Mouse (Mus musculus): ENCODE data around the gene Adck1. TPM values are rescaled to one million over a fixed set of nuclear protein-coding genes. Genes with fewer than 3 reads are reported as not detected.

Gene Adck1
- polyA plus RNA-seq, 1 experiment, result 33.2 TPM

GRCm38 (mm10) chr12:88398658-88399057 is 38.3 kb downstream of the Adck1 start:
- no peak for TF ChIP-seq CTCF (conservative IDR thresholded peaks at IDR 0.05; ENCODE audit: insufficient read depth, insufficient read length, low read depth, low read length)
- no peak for TF ChIP-seq POLR2A (IDR thresholded peaks at IDR 0.05; ENCODE audit: low read depth, low read length)
- no peaks in the 10 kb centered on the region for H3K27me3 ChIP-seq (replicated peaks; ENCODE audit: control insufficient read depth, insufficient read depth, low read length)
- no peaks in the 10 kb centered on the region for H3K36me3 ChIP-seq (ENCODE audit: control insufficient read depth, insufficient read depth, low read length)
- no peak overlapping the region for H3K4me3 ChIP-seq (ENCODE audit: insufficient read depth, low read depth, low read length)
- H3K4me1 ChIP-seq (ENCODE audit: control insufficient read depth, insufficient read depth, low read length), result no peaks in the 10 kb centered on the region
- 78% methylated on average over 1 of the region's 1 CpGs for WGBS
- no peak for DNase-seq
- H3K27ac ChIP-seq (ENCODE audit: insufficient read depth, low read depth, low read length), result no peak overlapping the region

- Histone ChIP-seq H3K27me3 (replicated peaks; ENCODE audit: control insufficient read depth, insufficient read depth, low read length) (no peaks in the 10 kb centered on the region), H3K4me1 (ENCODE audit: control insufficient read depth, insufficient read depth, low read length) (no peaks in the 10 kb centered on the region), H3K27ac (ENCODE audit: insufficient read depth, low read depth, low read length) (no peak overlapping the region), H3K36me3 (ENCODE audit: control insufficient read depth, insufficient read depth, low read length) (no peaks in the 10 kb centered on the region), H3K4me3 (ENCODE audit: insufficient read depth, low read depth, low read length) (no peak overlapping the region)
- TF ChIP-seq CTCF (conservative IDR thresholded peaks at IDR 0.05; ENCODE audit: insufficient read depth, insufficient read length, low read depth, low read length), result no peak
- TF ChIP-seq POLR2A (IDR thresholded peaks at IDR 0.05; ENCODE audit: low read depth, low read length), result no peak
- 60% methylated on average over 5 of the region's 5 CpGs for WGBS
- no peak for DNase-seq
These were observed 43.2 kb downstream of the Adck1 start for GRCm38 (mm10) chr12:88403541-88403940.

GRCm38 (mm10) chr12:88405113-88405512 is 44.8 kb downstream of the Adck1 start:
- no peaks in the 10 kb centered on the region for H3K27me3 ChIP-seq (replicated peaks; ENCODE audit: control insufficient read depth, insufficient read depth, low read length)
- WGBS, result 32% methylated on average over 2 of the region's 2 CpGs
- no peak overlapping the region for H3K4me3 ChIP-seq (ENCODE audit: insufficient read depth, low read depth, low read length)
- no peak overlapping the region for H3K27ac ChIP-seq (ENCODE audit: insufficient read depth, low read depth, low read length)
- no peaks in the 10 kb centered on the region for H3K36me3 ChIP-seq (ENCODE audit: control insufficient read depth, insufficient read depth, low read length)
- H3K4me1 ChIP-seq (ENCODE audit: control insufficient read depth, insufficient read depth, low read length), result no peaks in the 10 kb centered on the region
- no peak for TF ChIP-seq POLR2A (IDR thresholded peaks at IDR 0.05; ENCODE audit: low read depth, low read length)
- peak; percentile 80 for TF ChIP-seq CTCF (conservative IDR thresholded peaks at IDR 0.05; ENCODE audit: insufficient read depth, insufficient read length, low read depth, low read length)
- peak; percentile 73 for DNase-seq

- H3K27ac ChIP-seq (ENCODE audit: insufficient read depth, low read depth, low read length), result no peak overlapping the region
- WGBS, result 90% methylated on average over 4 of the region's 4 CpGs
- no peak overlapping the region for H3K4me3 ChIP-seq (ENCODE audit: insufficient read depth, low read depth, low read length)
- H3K27me3 ChIP-seq (replicated peaks; ENCODE audit: control insufficient read depth, insufficient read depth, low read length), result no peaks in the 10 kb centered on the region
- no peak for DNase-seq
- H3K4me1 ChIP-seq (ENCODE audit: control insufficient read depth, insufficient read depth, low read length), result no peaks in the 10 kb centered on the region
- TF ChIP-seq CTCF (conservative IDR thresholded peaks at IDR 0.05; ENCODE audit: insufficient read depth, insufficient read length, low read depth, low read length) (no peak), POLR2A (IDR thresholded peaks at IDR 0.05; ENCODE audit: low read depth, low read length) (no peak)
- H3K36me3 ChIP-seq (ENCODE audit: control insufficient read depth, insufficient read depth, low read length), result no peaks in the 10 kb centered on the region
These were observed 47.6 kb downstream of the Adck1 start for GRCm38 (mm10) chr12:88407996-88408322.

- WGBS, result 64% methylated on average over 11 of the region's 11 CpGs
- Histone ChIP-seq H3K36me3 (ENCODE audit: control insufficient read depth, insufficient read depth, low read length) (no peaks in the 10 kb centered on the region), H3K4me1 (ENCODE audit: control insufficient read depth, insufficient read depth, low read length) (no peaks in the 10 kb centered on the region), H3K27me3 (replicated peaks; ENCODE audit: control insufficient read depth, insufficient read depth, low read length) (no peaks in the 10 kb centered on the region), H3K27ac (ENCODE audit: insufficient read depth, low read depth, low read length) (no peak overlapping the region), H3K4me3 (ENCODE audit: insufficient read depth, low read depth, low read length) (no peak overlapping the region)
- no peak for DNase-seq
- no peak for TF ChIP-seq POLR2A (IDR thresholded peaks at IDR 0.05; ENCODE audit: low read depth, low read length)
- TF ChIP-seq CTCF (conservative IDR thresholded peaks at IDR 0.05; ENCODE audit: insufficient read depth, insufficient read length, low read depth, low read length), result no peak
These were observed 48.1 kb downstream of the Adck1 start for GRCm38 (mm10) chr12:88408323-88409047.

GRCm38 (mm10) chr12:88413239-88413638 is 52.9 kb downstream of the Adck1 start:
- DNase-seq, result no peak
- TF ChIP-seq CTCF (conservative IDR thresholded peaks at IDR 0.05; ENCODE audit: insufficient read depth, insufficient read length, low read depth, low read length), result no peak
- TF ChIP-seq POLR2A (IDR thresholded peaks at IDR 0.05; ENCODE audit: low read depth, low read length), result no peak
- Histone ChIP-seq H3K4me1 (ENCODE audit: control insufficient read depth, insufficient read depth, low read length) (no peaks in the 10 kb centered on the region), H3K27me3 (replicated peaks; ENCODE audit: control insufficient read depth, insufficient read depth, low read length) (no peaks in the 10 kb centered on the region), H3K27ac (ENCODE audit: insufficient read depth, low read depth, low read length) (no peak overlapping the region), H3K36me3 (ENCODE audit: control insufficient read depth, insufficient read depth, low read length) (no peaks in the 10 kb centered on the region), H3K4me3 (ENCODE audit: insufficient read depth, low read depth, low read length) (no peak overlapping the region)
- 92% methylated on average over 1 of the region's 1 CpGs for WGBS

- DNase-seq, result peak; percentile 27
- no peak overlapping the region for H3K4me3 ChIP-seq (ENCODE audit: insufficient read depth, low read depth, low read length)
- H3K27me3 ChIP-seq (replicated peaks; ENCODE audit: control insufficient read depth, insufficient read depth, low read length), result no peaks in the 10 kb centered on the region
- no peaks in the 10 kb centered on the region for H3K36me3 ChIP-seq (ENCODE audit: control insufficient read depth, insufficient read depth, low read length)
- TF ChIP-seq POLR2A (IDR thresholded peaks at IDR 0.05; ENCODE audit: low read depth, low read length), result no peak
- TF ChIP-seq CTCF (conservative IDR thresholded peaks at IDR 0.05; ENCODE audit: insufficient read depth, insufficient read length, low read depth, low read length), result no peak
- WGBS, result 57% methylated on average over 12 of the region's 12 CpGs
- H3K4me1 ChIP-seq (ENCODE audit: control insufficient read depth, insufficient read depth, low read length), result no peaks in the 10 kb centered on the region
- no peak overlapping the region for H3K27ac ChIP-seq (ENCODE audit: insufficient read depth, low read depth, low read length)
These were observed 59.7 kb downstream of the Adck1 start for GRCm38 (mm10) chr12:88419912-88420621.

Measured in kidney, adult 2 months (tissue).